Mouse (Mus musculus) heart, embryonic 13.5 days (tissue): ENCODE measurements around the gene Bcas2. TPM values are rescaled to one million over a fixed set of nuclear protein-coding genes. Genes with fewer than 3 reads are reported as not detected.

ENCODE experiments used
- ATAC-seq: fragments of 200-750 bp; cut with Nextera tagmentation; 2 replicates; pipeline ENCODE4 v1.8.0; 2017; ENCODE audit warnings: moderate TSS enrichment; ENCODE audit not compliant: insufficient number of reproducible peaks, low FRiP score, low TSS enrichment; ENCODE audit errors: extremely low read depth
- H3K27ac ChIP-seq: fragments of 300-500 bp; sonication (generic); replicated peaks from 2 replicates; pipeline ENCODE4 v1.5.1; 2015; ENCODE audit warnings: moderate library complexity, mild to moderate bottlenecking, inconsistent platforms
- H3K27me3 ChIP-seq: fragments of 300-500 bp; sonication (generic); replicated peaks from 2 replicates; pipeline ENCODE4 v1.6.1; 2015; ENCODE audit warnings: mild to moderate bottlenecking, inconsistent platforms
- H3K36me3 ChIP-seq: fragments of 300-500 bp; sonication (generic); 2 replicates; pipeline ENCODE4 v1.6.1; 2015; ENCODE audit warnings: mild to moderate bottlenecking, inconsistent platforms
- H3K4me1 ChIP-seq: fragments of 300-500 bp; sonication (generic); 2 replicates; pipeline ENCODE4 v1.6.1; 2015; ENCODE audit warnings: inconsistent platforms
- H3K4me2 ChIP-seq: fragments of 300-500 bp; sonication (generic); 2 replicates; pipeline ENCODE4 v1.6.1; 2015; ENCODE audit warnings: inconsistent platforms, mild to moderate bottlenecking, moderate library complexity
- H3K4me3 ChIP-seq: fragments of 300-500 bp; sonication (generic); 2 replicates; pipeline ENCODE4 v1.5.1; 2015; ENCODE audit warnings: moderate library complexity, mild to moderate bottlenecking, inconsistent platforms
- H3K9ac ChIP-seq: fragments of 300-500 bp; sonication (generic); 2 replicates; pipeline ENCODE4 v1.6.1; 2015; ENCODE audit warnings: inconsistent platforms, mild to moderate bottlenecking, moderate library complexity
- H3K9me3 ChIP-seq: fragments of 300-500 bp; sonication (generic); 2 replicates; pipeline ENCODE4 v1.6.1; 2016; ENCODE audit warnings: inconsistent platforms
- WGBS: fragments of 180-500 bp; shearing (Covaris S2); methylation state at CpG from one replicate; pipeline ENCODE4 v1.1.7; 2015; ENCODE audit warnings: mixed read lengths; 5-methylcytosine and 5-hydroxymethylcytosine counted together
- polyA plus RNA-seq: library from polyadenylated mRNA; unstranded; fragments of >200 nt; fragmentation: Nextera tagmentation; extraction: Ambion mirVana; gene quantifications from 2 replicates; pipeline ENCODE4 v1.2.1, GENCODE M21; 2015

The Bcas2 gene
- polyA plus RNA-seq, 1 experiment from 2014 or later, result 121 TPM

DNA sequence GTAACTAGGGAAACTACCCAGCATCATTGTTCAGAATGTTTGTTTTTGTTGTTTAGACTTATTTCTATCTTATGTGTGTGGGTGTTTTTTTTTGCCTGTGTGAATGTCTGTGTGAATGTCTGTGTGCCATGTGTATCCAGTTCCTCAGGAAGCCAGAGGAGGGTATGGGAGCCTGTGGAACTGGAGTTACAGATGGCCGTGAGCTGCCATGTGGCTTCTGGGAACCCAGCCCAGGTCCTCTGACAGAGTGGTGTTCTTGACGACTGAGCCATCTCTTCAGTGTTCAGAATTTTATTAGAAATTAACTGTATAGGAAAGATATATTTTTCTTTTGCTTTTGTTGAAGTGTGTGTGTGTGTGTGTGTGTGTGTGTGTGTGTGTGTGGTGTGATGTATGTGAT lies 50.0 kb downstream of the Bcas2 start:
- WGBS, result 63% methylated on average over 2 of the region's 2 CpGs
- no peaks in the 10 kb centered on the region for H3K36me3 ChIP-seq
- H3K4me2 ChIP-seq, result no peak overlapping the region
- no peak for ATAC-seq
- no peak overlapping the region for H3K9ac ChIP-seq
- H3K27me3 ChIP-seq, result no peaks in the 10 kb centered on the region
- H3K27ac ChIP-seq, result no peak overlapping the region
- H3K4me3 ChIP-seq, result no peak overlapping the region
- H3K9me3 ChIP-seq, result peaks cover 3% of the 10 kb centered on the region
- no peaks in the 10 kb centered on the region for H3K4me1 ChIP-seq

DNA sequence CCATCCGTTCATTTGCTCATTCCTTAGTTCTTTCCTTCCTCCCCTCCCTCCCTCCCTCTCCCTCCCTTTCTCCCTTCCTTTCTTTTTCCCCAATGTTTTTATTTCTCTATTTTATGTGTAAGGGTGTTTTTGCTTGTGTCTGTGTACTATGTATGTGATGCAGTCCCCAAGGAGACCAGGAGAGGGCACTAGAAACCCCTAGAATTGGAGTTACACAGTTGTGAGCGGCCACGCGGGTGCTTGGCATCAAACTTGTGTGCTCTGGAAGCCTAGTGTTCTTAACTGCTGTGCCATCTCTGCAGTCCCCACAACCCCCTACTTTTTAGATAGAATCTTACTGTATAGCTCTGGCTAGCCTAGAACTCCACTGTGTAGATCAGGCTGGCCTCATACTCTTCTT lies 52.3 kb downstream of the Bcas2 start:
- Histone ChIP-seq H3K4me2 (no peak overlapping the region), H3K36me3 (no peaks in the 10 kb centered on the region), H3K27me3 (no peaks in the 10 kb centered on the region), H3K4me3 (no peak overlapping the region), H3K9ac (no peak overlapping the region), H3K9me3 (peaks cover 11% of the 10 kb centered on the region), H3K4me1 (no peaks in the 10 kb centered on the region), H3K27ac (no peak overlapping the region)
- ATAC-seq, result no peak
- 40% methylated on average over 4 of the region's 4 CpGs for WGBS

- H3K9me3 ChIP-seq, result peaks cover 14% of the 10 kb centered on the region
- no peak overlapping the region for H3K9ac ChIP-seq
- H3K36me3 ChIP-seq, result no peaks in the 10 kb centered on the region
- ATAC-seq, result no peak
- no peaks in the 10 kb centered on the region for H3K4me1 ChIP-seq
- no peak overlapping the region for H3K4me2 ChIP-seq
- WGBS, result 81% methylated on average over 12 of the region's 12 CpGs
- no peaks in the 10 kb centered on the region for H3K27me3 ChIP-seq
- no peak overlapping the region for H3K27ac ChIP-seq
- no peak overlapping the region for H3K4me3 ChIP-seq
Observed at GRCm38 (mm10) chr3:103224231-103224765, 52.8 kb downstream of the Bcas2 start.

GRCm38 (mm10) chr3:103227729-103228128 lies 56.3 kb downstream of the Bcas2 start:
- 78% methylated on average over 1 of the region's 1 CpGs for WGBS
- Histone ChIP-seq H3K27ac (no peak overlapping the region), H3K9me3 (peaks cover 11% of the 10 kb centered on the region), H3K9ac (no peak overlapping the region), H3K27me3 (no peaks in the 10 kb centered on the region), H3K4me1 (no peaks in the 10 kb centered on the region), H3K4me2 (no peak overlapping the region), H3K36me3 (no peaks in the 10 kb centered on the region), H3K4me3 (no peak overlapping the region)
- no peak for ATAC-seq

Other genes starting within 250 kb of the Bcas2 start
- not detected in 2 replicates for gene Sycp1, start 235.6 kb upstream of the Bcas2 start, polyA plus RNA-seq
- gene Nr1h5, start 207.5 kb upstream of the Bcas2 start, polyA plus RNA-seq, result 0.17 and 0.36 TPM in 2 replicates
- 64.5 and 70.0 TPM in 2 replicates for gene Sike1, start 175.9 kb upstream of the Bcas2 start, polyA plus RNA-seq
- gene Csde1, start 151.2 kb upstream of the Bcas2 start, polyA plus RNA-seq, result 249 and 271 TPM in 2 replicates
- 82.4 and 83.1 TPM in 2 replicates for gene Nras, start 113.4 kb upstream of the Bcas2 start, polyA plus RNA-seq
- gene Ampd1, start 97.6 kb upstream of the Bcas2 start, polyA plus RNA-seq, result 0.09 and 0.16 TPM in 2 replicates
- gene Dennd2c, start 69.1 kb upstream of the Bcas2 start, polyA plus RNA-seq, result 3.0 and 3.7 TPM in 2 replicates
- 9.8 and 11.8 TPM in 2 replicates for gene Trim33, start 107.6 kb downstream of the Bcas2 start, polyA plus RNA-seq